Mouse (Mus musculus): Measurements from ENCODE around the gene Spaca3. TPM values are rescaled to one million over a fixed set of nuclear protein-coding genes. Genes with fewer than 3 reads are reported as not detected.

Spaca3 gene
- total and polyA plus RNA-seq, 2 experiments from 2014 or later = 0.14 TPM; not detected in 1

DNA sequence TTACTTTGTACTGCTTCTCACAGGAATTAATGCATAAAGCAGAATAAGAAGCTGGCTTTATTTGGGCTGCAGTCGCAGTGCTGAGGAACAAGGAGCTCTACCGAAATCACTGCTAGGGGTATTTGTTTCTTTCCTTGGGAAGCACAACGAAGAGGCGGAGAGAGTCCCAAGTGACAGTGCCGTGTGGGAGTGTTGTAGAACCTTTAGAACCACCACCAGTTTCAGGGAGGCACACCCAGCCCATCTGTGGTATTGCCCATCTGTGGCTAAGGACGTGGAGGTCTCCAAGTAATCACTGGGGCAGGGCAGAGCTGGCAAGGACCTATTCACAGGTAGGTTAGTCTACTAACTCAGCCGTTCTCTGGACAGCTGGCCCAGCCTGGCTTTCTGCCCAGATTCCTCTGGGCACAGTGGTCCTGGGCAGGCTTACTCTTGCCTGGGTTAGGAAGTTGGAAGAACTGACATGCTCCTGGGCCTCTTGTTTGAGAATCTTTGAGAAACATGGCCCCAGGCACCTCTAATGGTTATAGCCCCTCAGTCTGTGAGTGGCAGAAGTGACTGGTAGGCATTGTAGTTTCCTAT lies 24.2 kb downstream of the Spaca3 start:
- no peak overlapping the region for H3K9ac ChIP-seq (replicated peaks; ENCODE audit: low read depth, low read length)
- H3K4me1 ChIP-seq (ENCODE audit: control insufficient read depth, insufficient read depth) = no peaks in the 10 kb centered on the region
- no peak overlapping the region for H3K4me3 ChIP-seq (ENCODE audit: low read depth, low read length)
- TF ChIP-seq CTCF (IDR thresholded peaks at IDR 0.05; ENCODE audit: low read depth) (no peak), EP300 (IDR thresholded peaks at IDR 0.05; ENCODE audit: low read depth) (no peak)
- H3K9me3 ChIP-seq (replicated peaks; ENCODE audit: control insufficient read depth, low read length) = no peaks in the 10 kb centered on the region
- DNase-seq (ENCODE audit: low spot score) (no peak), ATAC-seq (ENCODE audit: insufficient read depth, low read depth) (no peak)
- no peaks in the 10 kb centered on the region for H3K36me3 ChIP-seq (replicated peaks; ENCODE audit: control insufficient read depth, insufficient read depth, low read length)
- 76% methylated on average over 7 of the region's 7 CpGs for WGBS
- no peaks in the 10 kb centered on the region for H3K27me3 ChIP-seq (ENCODE audit: control insufficient read depth, insufficient read depth, low read length)
- H3K27ac ChIP-seq (ENCODE audit: low read depth) = no peak overlapping the region
- H3K4me2 ChIP-seq (ENCODE audit: low read depth, low read length) = no peak overlapping the region

DNA sequence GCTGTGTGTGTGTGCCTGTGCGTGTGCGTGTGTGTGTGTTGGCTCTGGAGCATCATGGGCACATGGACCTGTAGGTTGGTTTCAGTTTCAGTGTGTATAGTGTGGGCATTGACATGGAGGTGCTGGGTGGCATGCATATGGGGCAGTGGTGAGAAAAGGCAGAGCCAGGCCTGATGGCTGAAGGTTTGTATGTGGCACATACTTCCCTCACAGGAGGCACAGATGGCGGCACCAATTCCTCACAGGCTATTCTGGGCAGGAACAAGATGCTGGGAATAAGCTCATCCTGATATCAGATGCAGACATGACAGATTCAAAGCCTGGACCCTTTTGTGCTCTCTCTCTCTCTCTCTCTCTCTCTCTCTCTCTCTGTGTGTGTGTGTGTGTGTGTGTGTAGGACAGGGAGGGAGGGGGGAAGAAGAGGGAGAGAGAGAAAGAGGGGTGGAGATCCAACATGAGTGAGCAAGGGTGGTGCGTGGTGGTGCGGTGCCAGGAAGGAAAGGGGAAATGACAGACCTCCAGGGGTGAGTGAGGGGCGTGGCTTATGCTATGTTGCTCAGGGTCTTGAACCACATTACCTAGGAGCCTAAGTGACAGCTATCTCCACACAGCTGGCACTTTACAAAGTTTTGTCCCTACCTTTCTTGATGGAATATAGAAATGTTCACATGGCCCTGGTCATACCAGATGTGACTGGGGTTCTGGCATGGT lies 26.5 kb downstream of the Spaca3 start:
- Histone ChIP-seq H3K27ac (ENCODE audit: low read depth) (no peak overlapping the region), H3K4me3 (ENCODE audit: low read depth, low read length) (no peak overlapping the region), H3K27me3 (ENCODE audit: control insufficient read depth, insufficient read depth, low read length) (peaks cover 2% of the 10 kb centered on the region; the same call in 1 of the 2 replicates), H3K36me3 (replicated peaks; ENCODE audit: control insufficient read depth, insufficient read depth, low read length) (no peaks in the 10 kb centered on the region), H3K9me3 (replicated peaks; ENCODE audit: control insufficient read depth, low read length) (no peaks in the 10 kb centered on the region), H3K9ac (replicated peaks; ENCODE audit: low read depth, low read length) (no peak overlapping the region), H3K4me2 (ENCODE audit: low read depth, low read length) (no peak overlapping the region), H3K4me1 (ENCODE audit: control insufficient read depth, insufficient read depth) (no peaks in the 10 kb centered on the region)
- DNase-seq (ENCODE audit: low spot score) = no peak
- WGBS = 62% methylated on average over 6 of the region's 6 CpGs
- no peak for ATAC-seq (ENCODE audit: insufficient read depth, low read depth)
- TF ChIP-seq CTCF (IDR thresholded peaks at IDR 0.05; ENCODE audit: low read depth) = no peak
- TF ChIP-seq EP300 (IDR thresholded peaks at IDR 0.05; ENCODE audit: low read depth) = no peak

DNA sequence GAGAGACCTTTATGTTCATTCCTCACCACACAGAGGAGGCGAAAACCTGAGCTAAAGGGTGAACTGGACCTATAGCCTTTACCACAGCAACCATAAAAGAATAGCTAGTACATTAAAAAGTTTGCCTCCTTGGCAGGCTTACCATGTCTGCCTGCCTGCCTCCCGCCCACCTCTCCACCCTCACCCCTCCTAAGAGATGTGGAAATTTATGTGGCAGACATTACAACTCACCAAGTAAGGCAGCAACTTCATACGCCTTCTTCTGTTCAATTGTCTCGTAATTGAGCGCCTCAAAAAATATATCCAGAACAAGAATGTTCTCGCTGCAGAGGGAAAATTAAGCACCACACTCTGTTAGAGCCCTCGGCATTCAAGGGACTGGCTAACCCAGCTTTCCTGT lies 28.2 kb downstream of the Spaca3 start:
- Histone ChIP-seq H3K27me3 (ENCODE audit: control insufficient read depth, insufficient read depth, low read length) (peaks cover 5% of the 10 kb centered on the region; the same call in 1 of the 2 replicates), H3K4me2 (ENCODE audit: low read depth, low read length) (no peak overlapping the region), H3K36me3 (replicated peaks; ENCODE audit: control insufficient read depth, insufficient read depth, low read length) (no peaks in the 10 kb centered on the region), H3K9me3 (replicated peaks; ENCODE audit: control insufficient read depth, low read length) (no peaks in the 10 kb centered on the region), H3K9ac (replicated peaks; ENCODE audit: low read depth, low read length) (no peak overlapping the region), H3K4me1 (ENCODE audit: control insufficient read depth, insufficient read depth) (no peaks in the 10 kb centered on the region), H3K27ac (ENCODE audit: low read depth) (no peak overlapping the region), H3K4me3 (ENCODE audit: low read depth, low read length) (no peak overlapping the region)
- DNase-seq (ENCODE audit: low spot score) (no peak), ATAC-seq (ENCODE audit: insufficient read depth, low read depth) (no peak)
- 68% methylated on average over 7 of the region's 7 CpGs for WGBS
- no peak for TF ChIP-seq CTCF (IDR thresholded peaks at IDR 0.05; ENCODE audit: low read depth)
- TF ChIP-seq EP300 (IDR thresholded peaks at IDR 0.05; ENCODE audit: low read depth) = no peak

DNA sequence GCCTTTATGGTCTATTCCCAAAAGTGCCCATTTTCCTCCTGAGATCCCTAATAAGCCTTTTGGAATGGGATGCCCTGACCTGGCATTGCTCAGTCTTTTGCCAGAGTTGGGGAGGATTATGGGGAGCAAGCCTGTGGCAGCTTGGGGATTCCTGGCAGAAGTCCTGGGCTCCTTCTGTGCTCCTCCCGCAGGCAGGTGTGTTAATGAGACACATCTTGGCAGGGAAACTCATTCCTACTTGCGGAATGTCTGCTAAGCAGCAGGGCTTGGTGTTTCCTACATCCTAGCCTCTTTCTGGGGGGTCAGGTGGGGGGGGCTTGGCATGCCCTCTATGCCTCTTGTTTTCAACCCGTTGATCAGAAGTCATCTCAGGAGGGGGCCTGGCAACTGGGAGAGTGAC lies 28.9 kb downstream of the Spaca3 start:
- DNase-seq (ENCODE audit: low spot score) (no peak), ATAC-seq (ENCODE audit: insufficient read depth, low read depth) (no peak)
- Histone ChIP-seq H3K4me3 (ENCODE audit: low read depth, low read length) (no peak overlapping the region), H3K4me2 (ENCODE audit: low read depth, low read length) (no peak overlapping the region), H3K36me3 (replicated peaks; ENCODE audit: control insufficient read depth, insufficient read depth, low read length) (no peaks in the 10 kb centered on the region), H3K27ac (ENCODE audit: low read depth) (no peak overlapping the region), H3K4me1 (ENCODE audit: control insufficient read depth, insufficient read depth) (no peaks in the 10 kb centered on the region), H3K9me3 (replicated peaks; ENCODE audit: control insufficient read depth, low read length) (no peaks in the 10 kb centered on the region), H3K27me3 (ENCODE audit: control insufficient read depth, insufficient read depth, low read length) (peaks cover 5% of the 10 kb centered on the region; the same call in 1 of the 2 replicates), H3K9ac (replicated peaks; ENCODE audit: low read depth, low read length) (no peak overlapping the region)
- 57% methylated on average over 3 of the region's 3 CpGs for WGBS
- TF ChIP-seq EP300 (IDR thresholded peaks at IDR 0.05; ENCODE audit: low read depth) (no peak), CTCF (IDR thresholded peaks at IDR 0.05; ENCODE audit: low read depth) (no peak)

DNA sequence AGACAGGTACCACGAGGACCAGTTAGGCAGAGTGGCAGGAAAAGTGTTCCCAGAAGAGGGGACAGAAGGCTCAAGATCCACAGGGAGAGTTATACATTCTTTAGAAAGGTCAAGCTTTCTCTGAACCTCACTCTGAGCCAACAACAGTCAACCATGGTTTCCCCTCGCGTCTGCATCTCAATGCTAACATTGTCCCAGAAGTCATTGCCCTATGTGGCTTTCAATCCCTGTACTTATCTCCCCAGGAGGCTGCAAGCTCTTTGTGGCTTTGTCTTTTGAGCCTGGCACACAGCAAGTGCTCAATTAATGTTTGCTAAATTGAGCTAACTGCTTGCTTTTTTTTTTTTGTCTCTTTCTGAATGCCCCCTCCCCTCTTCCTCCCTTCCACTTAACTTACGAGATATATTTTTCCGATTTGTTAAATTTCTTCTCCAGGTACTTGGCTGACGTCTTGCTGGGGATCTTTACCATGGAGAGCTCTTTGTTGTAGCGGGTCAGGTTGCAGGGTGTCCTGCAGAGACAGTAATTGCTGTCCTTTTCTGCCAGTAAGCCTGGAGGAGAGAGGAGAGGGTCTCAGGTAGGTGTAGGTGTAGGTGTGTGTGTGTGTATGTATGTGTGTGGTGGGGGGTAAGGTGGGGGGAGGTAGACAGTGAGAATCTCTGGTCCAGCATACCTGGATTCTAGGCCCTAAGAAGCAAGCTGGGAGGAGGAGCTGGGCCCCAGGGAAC lies 31.3 kb downstream of the Spaca3 start:
- TF ChIP-seq EP300 (IDR thresholded peaks at IDR 0.05; ENCODE audit: low read depth) (no peak), CTCF (IDR thresholded peaks at IDR 0.05; ENCODE audit: low read depth) (no peak)
- no peak for DNase-seq (ENCODE audit: low spot score)
- Histone ChIP-seq H3K4me1 (ENCODE audit: control insufficient read depth, insufficient read depth) (no peaks in the 10 kb centered on the region), H3K36me3 (replicated peaks; ENCODE audit: control insufficient read depth, insufficient read depth, low read length) (no peaks in the 10 kb centered on the region), H3K27ac (ENCODE audit: low read depth) (no peak overlapping the region), H3K4me2 (ENCODE audit: low read depth, low read length) (no peak overlapping the region), H3K9me3 (replicated peaks; ENCODE audit: control insufficient read depth, low read length) (no peaks in the 10 kb centered on the region), H3K4me3 (ENCODE audit: low read depth, low read length) (no peak overlapping the region), H3K27me3 (ENCODE audit: control insufficient read depth, insufficient read depth, low read length) (peaks cover 5% of the 10 kb centered on the region; the same call in 1 of the 2 replicates), H3K9ac (replicated peaks; ENCODE audit: low read depth, low read length) (no peak overlapping the region)
- ATAC-seq (ENCODE audit: insufficient read depth, low read depth) = no peak
- 13% methylated on average over 7 of the region's 7 CpGs for WGBS
